Mouse (Mus musculus) Patski (cell line): ENCODE results near the gene Prrc2b. TPM values are rescaled to one million over a fixed set of nuclear protein-coding genes. Genes with fewer than 3 reads are reported as not detected.

Experiments
- ATAC-seq: fragments of 100-300 bp; one replicate; pipeline ENCODE4 v1.8.0; 2021
- CTCF ChIA-PET: fragments of 350-600 bp; sonication (Branson Sonifier 250); formaldehyde crosslinking; loops from one replicate; lab custom pipeline; 2022; ENCODE audit warnings: inconsistent platforms; lab: Charles Lee
- POLR2A ChIA-PET: fragments of 350-600 bp; sonication (Branson Sonifier 250); formaldehyde crosslinking; loops from one replicate; lab custom pipeline; 2022; ENCODE audit warnings: antibody characterized with exemption, inconsistent platforms; lab: Charles Lee
- DNase-seq: peaks from one replicate; pipeline ENCODE4 v3.0.0-alpha.2; 2011; ENCODE audit warnings: low read depth, low spot score
- H3K27me3 ChIP-seq: fragments of 371-371 bp; one replicate; pipeline ENCODE4 v1.5.1; 2021
- CTCF ChIP-seq: fragments of 100-300 bp; IDR thresholded peaks from one replicate; pipeline ENCODE4 v1.5.1; 2021
- in situ Hi-C: fragments of 300-500 bp; cut with MboI; formaldehyde crosslinking; loops from 3 replicates; pipeline ENCODE4 v1.11.1; 2018; ENCODE audit warnings: low pct_unique_long_range_greater_than_20kb, mixed read lengths
- polyA plus RNA-seq: library from polyadenylated mRNA; unstranded; gene quantifications from one replicate; pipeline ENCODE4 v1.2.3, GENCODE M21; 2021

Gene Prrc2b
- polyA plus RNA-seq, 1 experiment from 2014 or later: 81.9 TPM

DNA sequence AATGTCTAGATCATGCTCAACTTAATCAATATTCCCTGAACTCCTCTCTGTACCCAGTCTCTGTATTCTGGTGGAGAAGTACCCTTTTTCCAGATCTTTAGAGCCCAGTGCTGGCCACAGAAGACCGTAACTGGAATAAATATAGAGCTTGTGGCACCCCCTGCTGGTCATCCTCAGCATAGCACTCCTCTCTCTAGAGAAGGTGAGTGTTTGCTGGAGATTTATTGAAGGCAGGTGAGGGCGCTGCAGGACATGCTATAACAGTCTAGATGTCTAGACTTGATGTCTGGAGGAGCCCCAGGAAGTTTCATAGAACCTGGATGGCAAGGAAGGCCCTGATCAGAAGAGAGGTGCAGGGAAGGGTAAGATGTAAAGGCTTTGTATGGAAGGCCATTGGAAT, 16.8 kb upstream of the Prrc2b start:
- TF ChIP-seq CTCF: peak; percentile 99
- in situ Hi-C loops: loop anchor here (5.0 to 10.0 kb wide), 3 partner anchors 61 to 212 kb away; partner anchors contain the start of gene Pomt1
- POLR2A ChIA-PET: no interaction called here
- peak; percentile 12 for ATAC-seq
- CTCF ChIA-PET: interaction anchor here (0.6 to 2.0 kb wide), 15 partner anchors 10 to 216 kb away, joined by 3 to 8 read pairs (median 4); no protein-coding TSS in a partner anchor
- no peaks in the 10 kb centered on the region for H3K27me3 ChIP-seq
- no peak for DNase-seq

DNA sequence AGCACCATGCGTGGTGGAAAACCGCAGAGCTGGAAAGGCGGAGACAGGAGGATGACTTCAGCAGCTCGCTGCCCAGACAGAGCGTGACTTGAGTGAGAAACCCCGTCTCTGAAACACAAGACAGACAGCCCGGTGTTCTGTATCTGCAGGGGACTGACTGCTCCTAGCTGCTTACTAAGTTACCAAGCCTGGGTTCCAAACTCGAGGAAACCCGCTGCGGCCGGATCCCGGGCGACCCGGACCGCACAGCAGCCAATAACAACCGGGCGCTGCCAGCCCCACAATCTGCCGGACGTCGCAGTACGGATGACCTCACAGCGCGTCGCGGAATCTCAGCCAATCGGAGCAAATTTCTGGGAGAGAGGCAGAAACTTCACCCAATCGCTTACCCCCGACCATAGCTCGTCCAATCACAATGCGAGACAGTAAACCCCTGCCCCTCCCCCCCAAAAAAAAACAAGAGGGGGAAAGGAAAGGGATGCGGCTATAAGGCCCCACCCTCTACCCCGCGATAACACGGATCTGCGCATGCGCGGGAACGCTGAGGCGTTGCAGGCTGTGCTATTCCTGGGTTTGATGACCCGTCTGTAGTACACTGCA, 13.1 kb upstream of the Prrc2b start:
- in situ Hi-C loops: loop anchor here (5.0 to 10.0 kb wide), 2 partner anchors 57 to 150 kb away; partner anchors contain the start of genes Golga2 and Swi5
- no peaks in the 10 kb centered on the region for H3K27me3 ChIP-seq
- TF ChIP-seq CTCF: no peak
- DNase-seq (peak; percentile 95), ATAC-seq (peak; percentile 77)
- POLR2A ChIA-PET: interaction anchor here (1.3 kb wide), 1 partner anchor 53 kb away, joined by 3 read pairs; no protein-coding TSS in a partner anchor
- CTCF ChIA-PET: interaction anchor here (0.7 kb wide), 1 partner anchor 102 kb away, joined by 3 read pairs; no protein-coding TSS in a partner anchor

DNA sequence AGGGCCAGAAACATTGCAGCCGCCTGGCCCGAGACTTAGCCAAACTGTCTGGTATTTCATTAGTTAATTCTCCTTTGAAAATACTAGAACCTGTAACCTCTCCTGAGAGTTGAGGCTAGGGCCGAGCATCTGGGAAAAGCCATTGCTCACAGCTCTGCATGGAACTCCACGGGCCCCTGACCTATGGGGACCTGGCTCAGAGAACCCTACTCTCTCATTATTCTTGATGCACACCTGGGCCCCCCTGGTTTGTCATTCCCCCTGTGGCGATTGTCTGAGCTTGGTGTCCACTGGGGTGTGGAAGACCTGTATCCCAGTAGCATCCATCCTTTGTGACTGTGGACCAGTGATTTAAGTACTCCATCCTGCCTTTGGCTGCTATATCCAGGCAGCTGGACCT, 11.5 kb upstream of the Prrc2b start:
- no peaks in the 10 kb centered on the region for H3K27me3 ChIP-seq
- POLR2A ChIA-PET: interaction anchor here (0.6 kb wide), 1 partner anchor 54 kb away, joined by 3 read pairs; no protein-coding TSS in a partner anchor
- in situ Hi-C loops: loop anchor here (5.0 to 10.0 kb wide), 2 partner anchors 55 to 148 kb away; partner anchors contain the start of genes Golga2 and Swi5
- no peak for ATAC-seq
- TF ChIP-seq CTCF: no peak
- CTCF ChIA-PET: no interaction called here
- no peak for DNase-seq

DNA sequence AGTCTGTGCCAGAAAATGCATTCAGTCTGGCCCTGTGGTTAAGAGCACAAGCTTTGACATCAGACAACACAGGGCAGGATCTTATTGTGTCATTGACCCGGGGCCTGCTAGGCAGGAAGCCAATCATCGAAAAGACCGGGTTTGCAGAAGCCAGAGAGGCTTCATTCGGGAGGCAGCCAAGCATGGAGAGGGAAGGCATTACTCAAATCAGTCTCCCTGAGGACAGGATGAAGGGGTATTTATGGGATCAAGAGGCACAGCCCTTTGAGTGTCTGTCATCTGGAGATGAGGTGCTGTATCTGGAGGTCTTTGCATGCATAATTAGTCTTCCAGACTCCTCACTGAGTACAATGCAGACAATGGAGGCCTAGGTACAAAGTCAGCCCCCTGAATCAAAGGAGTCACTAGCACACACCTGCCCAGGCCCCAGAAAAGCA, 10.4 kb upstream of the Prrc2b start:
- POLR2A ChIA-PET: no interaction called here
- DNase-seq (peak; percentile 85), ATAC-seq (peak; percentile 28)
- no peak for TF ChIP-seq CTCF
- in situ Hi-C loops: no loop called here
- CTCF ChIA-PET: no interaction called here
- no peaks in the 10 kb centered on the region for H3K27me3 ChIP-seq

DNA sequence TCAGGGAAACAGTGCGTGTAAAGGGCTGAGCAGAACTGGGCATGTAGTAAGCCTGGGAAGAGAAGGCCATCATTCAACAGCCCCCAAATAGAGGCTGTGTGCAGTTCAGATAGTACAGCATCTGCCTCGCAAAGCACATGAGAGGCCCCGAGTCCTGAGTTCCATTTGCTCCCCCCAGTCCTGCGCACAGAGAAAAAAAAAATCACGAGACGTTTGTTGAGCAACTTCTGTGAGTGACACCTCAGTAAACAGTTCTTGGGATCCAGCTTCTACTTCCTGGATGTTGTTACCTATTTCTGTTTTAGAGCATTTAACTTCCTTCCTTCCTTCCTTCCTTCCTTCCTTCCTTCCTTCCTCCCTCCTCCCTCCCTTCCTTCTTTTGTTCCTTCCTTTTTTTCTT, 9.3 kb upstream of the Prrc2b start:
- ChIA-PET CTCF (no interaction called here), POLR2A (interaction anchor here (1.0 kb wide), 1 partner anchor 28 kb away, joined by 4 read pairs; no protein-coding TSS in a partner anchor)
- no peak for DNase-seq
- H3K27me3 ChIP-seq: no peaks in the 10 kb centered on the region
- no peak for TF ChIP-seq CTCF
- ATAC-seq: no peak
- in situ Hi-C loops: no loop called here

DNA sequence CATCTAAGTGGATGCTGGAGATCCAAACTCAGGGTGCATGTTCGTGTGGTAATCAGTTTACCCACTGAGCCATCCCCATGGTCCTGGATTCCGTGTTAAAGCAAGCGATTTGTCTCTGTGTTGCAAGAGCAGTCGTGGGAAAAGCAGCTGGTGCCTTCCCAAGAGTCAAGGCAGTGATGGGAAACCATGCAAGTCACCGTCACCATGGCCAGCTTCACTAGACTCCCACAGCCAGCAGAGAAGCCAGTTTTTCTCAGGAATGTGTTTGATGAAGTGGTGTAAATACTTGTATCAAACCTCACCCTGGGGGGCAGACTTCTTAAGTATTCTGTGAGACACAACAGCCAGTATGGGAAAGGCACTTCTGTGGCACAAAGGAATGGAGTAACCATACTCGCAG, 8.5 kb upstream of the Prrc2b start:
- DNase-seq (peak; percentile 91), ATAC-seq (no peak)
- no peak for TF ChIP-seq CTCF
- no peaks in the 10 kb centered on the region for H3K27me3 ChIP-seq
- in situ Hi-C loops: no loop called here
- ChIA-PET CTCF (no interaction called here), POLR2A (interaction anchor here (1.0 kb wide), 1 partner anchor 27 kb away, joined by 4 read pairs; no protein-coding TSS in a partner anchor)

DNA sequence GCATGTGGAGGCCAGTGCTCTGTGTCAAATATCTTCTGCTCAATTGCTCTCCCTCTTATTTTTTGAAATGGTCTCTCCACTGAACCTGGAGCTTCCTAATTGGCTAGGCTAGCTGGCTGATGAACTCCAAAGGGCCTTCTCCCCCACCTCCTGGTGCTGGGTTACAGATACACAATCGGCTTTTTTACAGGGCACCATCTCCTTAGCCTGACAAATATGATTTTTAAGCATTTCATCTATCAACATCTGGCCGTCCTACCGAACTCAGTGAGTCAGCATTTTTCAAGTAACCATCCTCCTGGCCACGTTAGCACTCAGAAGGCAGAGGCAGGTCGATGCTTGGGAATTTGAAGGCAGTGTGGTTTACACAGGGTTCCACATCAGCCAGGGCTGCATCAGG, 6.2 kb upstream of the Prrc2b start:
- no peak for ATAC-seq
- no peaks in the 10 kb centered on the region for H3K27me3 ChIP-seq
- POLR2A ChIA-PET: no interaction called here
- no peak for DNase-seq
- CTCF ChIA-PET: no interaction called here
- in situ Hi-C loops: no loop called here
- TF ChIP-seq CTCF: no peak

DNA sequence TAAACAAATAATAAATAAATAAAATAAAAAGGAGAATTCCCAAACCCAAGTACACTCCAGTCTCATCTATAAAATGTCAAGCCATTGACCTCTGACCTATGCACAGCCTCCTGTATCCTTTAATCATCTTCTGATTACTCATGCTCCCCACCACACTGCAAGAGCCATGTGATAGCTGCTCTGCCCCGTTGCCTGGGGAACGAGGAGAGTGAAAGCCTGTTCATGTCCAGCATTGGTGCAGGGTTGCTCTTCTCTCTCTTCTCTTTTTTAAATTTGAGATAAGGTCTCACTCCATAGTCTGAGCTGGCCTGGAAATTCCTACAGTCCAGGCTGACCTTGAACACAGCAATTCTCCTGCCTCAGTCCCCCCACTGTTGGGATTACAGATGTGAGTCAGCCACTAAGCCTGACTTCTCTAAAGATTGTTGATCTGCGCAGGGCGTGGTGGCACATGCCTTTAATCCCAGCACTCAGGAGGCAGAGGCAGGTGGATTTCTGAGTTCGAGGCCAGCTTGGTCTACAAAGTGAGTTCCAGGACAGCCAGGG, 4.2 kb upstream of the Prrc2b start:
- no peak for TF ChIP-seq CTCF
- in situ Hi-C loops: no loop called here
- ChIA-PET CTCF (interaction anchor here (1.7 kb wide), 1 partner anchor 12 kb away, joined by 8 read pairs; no protein-coding TSS in a partner anchor), POLR2A (no interaction called here)
- ATAC-seq: no peak
- no peaks in the 10 kb centered on the region for H3K27me3 ChIP-seq
- DNase-seq: no peak

DNA sequence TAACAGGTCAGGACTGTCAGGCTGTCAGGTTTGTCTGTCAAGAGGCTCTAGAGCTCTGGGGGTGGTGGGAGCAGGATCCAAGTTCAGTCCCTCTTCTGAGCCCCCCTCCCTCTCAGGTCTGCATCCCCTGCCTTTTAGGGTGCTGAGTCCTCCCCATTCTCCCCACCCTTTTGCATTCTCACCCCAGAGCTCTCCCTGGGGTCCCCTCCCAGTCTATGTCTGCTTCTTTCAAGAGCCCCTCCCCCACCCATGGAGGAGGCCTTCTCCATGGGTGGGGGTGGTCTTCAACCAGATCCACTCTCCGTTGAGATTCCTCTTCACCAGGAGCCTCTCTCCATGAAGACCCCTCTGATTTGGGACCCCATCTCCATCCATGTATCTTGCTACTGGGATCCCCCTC, 747 bp upstream of the Prrc2b start:
- in situ Hi-C loops: no loop called here
- POLR2A ChIA-PET: no interaction called here
- no peak for DNase-seq
- CTCF ChIA-PET: no interaction called here
- ATAC-seq: no peak
- TF ChIP-seq CTCF: no peak
- H3K27me3 ChIP-seq: no peaks in the 10 kb centered on the region

DNA sequence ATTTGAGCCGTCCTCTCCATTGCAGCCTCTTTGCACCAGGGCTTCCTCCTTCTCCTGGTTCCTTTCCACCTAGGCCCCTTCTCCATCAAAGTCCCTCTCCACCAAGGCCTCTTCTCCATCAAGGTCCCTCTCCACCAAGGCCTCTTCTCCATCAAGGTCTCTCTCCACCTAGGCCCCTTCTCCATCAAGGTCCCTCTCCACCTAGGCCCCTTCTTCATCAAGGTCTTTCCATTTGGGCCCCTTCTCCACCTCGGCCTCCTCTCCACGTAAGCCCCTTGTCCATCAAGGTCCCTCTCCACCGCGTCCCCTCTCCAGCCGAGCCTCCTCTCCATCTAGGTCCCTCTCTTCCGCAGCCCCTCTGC, 339 bp upstream of the Prrc2b start:
- no peak for DNase-seq
- in situ Hi-C loops: no loop called here
- POLR2A ChIA-PET: no interaction called here
- no peaks in the 10 kb centered on the region for H3K27me3 ChIP-seq
- CTCF ChIA-PET: interaction anchor here (1.8 kb wide), 1 partner anchor 43 kb away, joined by 5 read pairs; no protein-coding TSS in a partner anchor
- ATAC-seq: no peak
- TF ChIP-seq CTCF: no peak
